ENCODE assay signal across 8 mouse cellular contexts in the genomic region with DNA sequence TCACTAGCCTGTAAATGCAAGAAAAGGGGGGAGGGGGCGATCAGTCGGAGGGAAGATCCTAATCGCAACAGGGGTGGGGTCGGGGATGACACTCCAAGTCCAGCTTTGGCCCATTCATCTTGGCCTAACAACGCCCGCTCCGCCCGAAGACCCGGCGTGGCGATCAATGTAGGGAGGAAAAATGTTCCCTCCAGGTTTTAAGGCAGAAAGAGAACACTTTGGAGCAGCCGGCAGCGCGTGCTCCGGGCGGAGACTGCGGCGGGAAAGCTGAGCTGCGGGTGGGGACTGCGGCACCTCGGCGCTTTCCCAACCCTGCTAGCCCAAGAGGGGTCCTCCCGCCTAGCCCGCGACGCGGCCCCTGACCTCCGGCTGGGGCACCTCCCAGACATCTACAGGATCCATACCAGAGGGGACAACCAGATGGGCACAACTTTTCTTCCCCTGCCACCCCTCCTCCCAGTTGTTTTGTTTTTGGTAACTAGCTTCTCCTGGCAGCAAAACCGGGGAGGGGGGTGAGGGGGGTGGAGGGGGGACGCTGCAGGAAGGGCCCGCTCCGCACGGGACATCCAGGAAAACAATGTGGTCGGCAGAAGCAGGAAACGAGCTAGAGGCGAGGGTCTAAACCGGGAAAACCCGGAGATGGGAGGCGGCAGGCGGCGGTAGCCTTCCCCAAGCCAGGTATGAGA. TPM values are rescaled to one million over a fixed set of nuclear protein-coding genes. Genes with fewer than 3 reads are reported as not detected.
DNase-seq lines count a peak whose midpoint lies in the region; ATAC-seq and TF ChIP-seq lines count a peak whose summit lies in the region.

No protein-coding gene starts in this region.

- peak overlapping the region; percentile 79 for H3K4me3 ChIP-seq in gastrocnemius, adult 2 months
- H3K4me3 ChIP-seq in intestine, embryonic 15.5 days (replicated peaks), result peak overlapping the region; percentile 85
- peak overlapping the region; percentile 81 for H3K4me3 ChIP-seq in limb, embryonic 11.5 days (ENCODE audit: low read depth, low read length)
- peak overlapping the region; percentile 86 for H3K4me3 ChIP-seq in midbrain, embryonic 16.5 days (ENCODE audit: low read depth, low read length)

- H3K36me3 ChIP-seq in intestine, embryonic 15.5 days, result no peaks in the 10 kb centered on the region
- H3K36me3 ChIP-seq in limb, embryonic 11.5 days (ENCODE audit: control insufficient read depth, insufficient read depth, low read length), result no peaks in the 10 kb centered on the region
- H3K36me3 ChIP-seq in midbrain, embryonic 16.5 days (ENCODE audit: control insufficient read depth, insufficient read depth, low read length), result no peaks in the 10 kb centered on the region

- H3K9ac ChIP-seq in intestine, embryonic 15.5 days, result peak overlapping the region; percentile 75
- H3K9ac ChIP-seq in limb, embryonic 11.5 days (ENCODE audit: low read length), result peak overlapping the region; percentile 80
- H3K9ac ChIP-seq in midbrain, embryonic 16.5 days (ENCODE audit: low read depth, low read length), result peak overlapping the region; percentile 88

- peaks cover 32% of the 10 kb centered on the region for H3K4me1 ChIP-seq in intestine, embryonic 15.5 days (replicated peaks)
- peaks cover 24% of the 10 kb centered on the region for H3K4me1 ChIP-seq in limb, embryonic 11.5 days (ENCODE audit: control insufficient read depth, insufficient read depth, low read length)
- peaks cover 30% of the 10 kb centered on the region for H3K4me1 ChIP-seq in midbrain, embryonic 16.5 days (ENCODE audit: control insufficient read depth, insufficient read depth, low read length)

- peak overlapping the region; percentile 96 for H3K27ac ChIP-seq in gastrocnemius, adult 2 months
- H3K27ac ChIP-seq in intestine, embryonic 15.5 days, result peak overlapping the region; percentile 97
- peak overlapping the region; percentile 93 for H3K27ac ChIP-seq in limb, embryonic 11.5 days (replicated peaks; ENCODE audit: low read depth, low read length)
- peak overlapping the region; percentile 90 for H3K27ac ChIP-seq in midbrain, embryonic 16.5 days (ENCODE audit: low read length)

- TF ChIP-seq CTCF in gastrocnemius, adult 2 months (IDR thresholded peaks at IDR 0.05), result no peak

- no peaks in the 10 kb centered on the region for H3K9me3 ChIP-seq in intestine, embryonic 15.5 days
- no peaks in the 10 kb centered on the region for H3K9me3 ChIP-seq in limb, embryonic 11.5 days (ENCODE audit: control insufficient read depth, low read length)
- H3K9me3 ChIP-seq in midbrain, embryonic 16.5 days (replicated peaks; ENCODE audit: control insufficient read depth, low read length, poor library complexity, severe bottlenecking), result no peaks in the 10 kb centered on the region

- H3K4me2 ChIP-seq in intestine, embryonic 15.5 days (replicated peaks), result peak overlapping the region; percentile 89
- peak overlapping the region; percentile 75 for H3K4me2 ChIP-seq in limb, embryonic 11.5 days (ENCODE audit: low read depth, severe bottlenecking)
- H3K4me2 ChIP-seq in midbrain, embryonic 16.5 days (ENCODE audit: low read length), result peak overlapping the region; percentile 63

- peak; percentile 32 for DNase-seq in layer of hippocampus, adult 11-12 months (ENCODE audit: low spot score)
- no peak for DNase-seq in layer of hippocampus, adult 9-10 months (ENCODE audit: low spot score)
- peak; percentile 70 for DNase-seq in cerebellum, adult 9-11 months
- peak; percentile 60 for DNase-seq in gastrocnemius, adult 2 months
- peak; percentile 66 for DNase-seq in limb, embryonic 11.5 days (ENCODE audit: low spot score)
- DNase-seq in testis, postnatal 10 days (ENCODE audit: low spot score), result peak; percentile 58

- under 1% methylated on average over 41 of the region's 41 CpGs for WGBS in intestine, embryonic 15.5 days
- WGBS in limb, embryonic 11.5 days, result under 1% methylated on average over 41 of the region's 41 CpGs
- 0% methylated on average over 40 of the region's 41 CpGs for WGBS in midbrain, embryonic 16.5 days

- no peak for ATAC-seq in intestine, embryonic 15.5 days
- no peak for ATAC-seq in limb, embryonic 11.5 days (ENCODE audit: insufficient number of reproducible peaks, low FRiP score, low TSS enrichment, low read depth)
- ATAC-seq in midbrain, embryonic 16.5 days, result no peak

- intact Hi-C loops in gastrocnemius, adult 2 months (cut with DNase I), result loop anchor here (5.0 kb wide), 2 partner anchors 93 to 163 kb away; no protein-coding TSS in a partner anchor

- H3K27me3 ChIP-seq in intestine, embryonic 15.5 days (replicated peaks), result no peaks in the 10 kb centered on the region
- H3K27me3 ChIP-seq in limb, embryonic 11.5 days (ENCODE audit: control insufficient read depth, insufficient read depth, low read length), result no peaks in the 10 kb centered on the region
- no peaks in the 10 kb centered on the region for H3K27me3 ChIP-seq in midbrain, embryonic 16.5 days (ENCODE audit: control insufficient read depth, insufficient read depth, low read depth, low read length)

RNA-seq across cellular contexts. Expression of a gene that starts 1.4 kb away (rescaled TPM):
- 10 to 100 TPM; 10.1 to 12.2 TPM for total RNA-seq in gastrocnemius, adult 2 months (2021)
- 7.9 and 8.3 TPM in 2 replicates for polyA plus RNA-seq in intestine, embryonic 15.5 days (2015; fragmentation: Nextera tagmentation; extraction: Ambion mirVana)
- 18.1 and 19.5 TPM in 2 replicates for polyA plus RNA-seq in limb, embryonic 11.5 days (2014; fragmentation: Nextera tagmentation; extraction: Ambion mirVana)
- polyA plus RNA-seq in midbrain, embryonic 16.5 days (2015; fragmentation: Nextera tagmentation; extraction: Ambion mirVana), result 26.5 and 31.7 TPM in 2 replicates

RNA-seq across cellular contexts. Expression of a gene that starts 2.0 kb away (rescaled TPM):
- under 1 TPM; 0.20 to 0.31 TPM for total RNA-seq in gastrocnemius, adult 2 months (2021)
- polyA plus RNA-seq in intestine, embryonic 15.5 days (2015; fragmentation: Nextera tagmentation; extraction: Ambion mirVana), result 2.2 and 2.8 TPM in 2 replicates
- 3.9 and 4.3 TPM in 2 replicates for polyA plus RNA-seq in limb, embryonic 11.5 days (2014; fragmentation: Nextera tagmentation; extraction: Ambion mirVana)
- polyA plus RNA-seq in midbrain, embryonic 16.5 days (2015; fragmentation: Nextera tagmentation; extraction: Ambion mirVana), result 0.77 and 1.1 TPM in 2 replicates
